Comparison of ENCODE assay signal across 10 mouse cellular contexts in the genomic region with DNA sequence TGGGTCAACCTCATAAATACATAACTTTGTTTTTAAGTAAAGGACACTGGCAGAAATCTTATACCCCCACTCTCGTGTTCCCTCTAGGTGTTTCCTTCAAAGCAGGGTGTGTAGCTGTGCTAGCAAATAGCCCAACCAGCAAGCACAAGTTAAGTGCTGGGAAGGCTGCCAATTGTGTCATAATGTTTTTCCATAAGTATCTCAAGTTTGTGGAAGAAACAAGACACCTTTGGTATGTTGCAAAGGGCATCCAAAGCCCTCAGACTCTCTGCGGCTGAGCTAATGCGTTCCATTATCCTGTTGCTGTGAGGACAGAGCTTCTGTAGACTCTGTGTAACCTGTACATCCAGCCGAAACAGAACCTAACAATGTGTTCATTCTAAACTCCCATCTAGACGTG.
DNase-seq lines count a peak whose midpoint lies in the region; ATAC-seq and TF ChIP-seq lines count a peak whose summit lies in the region.
"Had no signal": no experiment of that assay in that cellular context is flagged by ENCODE, and none has a peak within 500 bp of the region (broad histone marks: within the 10 kb centered on the region; RNA-seq: fewer than 3 reads in every experiment).

No protein-coding gene starts in this region.

- no peaks in the 10 kb centered on the region for H3K27me3 ChIP-seq in stomach, postnatal 0 days (ENCODE audit: control insufficient read depth, insufficient read depth, low read length)

- 31% methylated on average over 5 of the region's 5 CpGs for WGBS in stomach, postnatal 0 days

- 0 out of 2 replicates have a peak, but pooled peaks cover 3% of the 10 kb centered on the region for H3K4me1 ChIP-seq in stomach, postnatal 0 days (replicated peaks; ENCODE audit: control insufficient read depth, insufficient read depth)

- H3K4me3 ChIP-seq in stomach, postnatal 0 days (ENCODE audit: low read depth, low read length), result no peak overlapping the region

- peak; percentile 18 for DNase-seq in ovary, postnatal 14 days (ENCODE audit: low spot score)
- DNase-seq in ovary, postnatal 10 days (ENCODE audit: low spot score), result no peak
- DNase-seq in gastrocnemius, postnatal 14 days, result peak; percentile 35
- DNase-seq in kidney, postnatal 36 days, result peak; percentile 15 to 30
- DNase-seq in stomach, postnatal 0 days (ENCODE audit: low spot score), result peak; percentile 29
- DNase-seq in layer of hippocampus, adult 9-11 months, result no peak
- no peak for DNase-seq in adrenal gland, adult 8-10 months

- H3K9ac ChIP-seq in stomach, postnatal 0 days (ENCODE audit: low read length), result no peak overlapping the region

- no peak for TF ChIP-seq EP300 in stomach, postnatal 0 days (optimal IDR thresholded peaks at IDR 0.05)

- no peak for TF ChIP-seq CTCF in stomach, postnatal 0 days (IDR thresholded peaks at IDR 0.05; ENCODE audit: low read depth)

- peak; percentile 85 for ATAC-seq in stomach, postnatal 0 days (ENCODE audit: low FRiP score, low TSS enrichment)
- ATAC-seq in activated CD4-positive, CD25-positive, alpha-beta regulatory T cell, adult 4 months, result no peak
- ATAC-seq: forebrain, embryonic 14.5 days had no signal

- no peak overlapping the region for H3K4me2 ChIP-seq in stomach, postnatal 0 days (replicated peaks; ENCODE audit: low read depth)

- intact Hi-C loops in gastrocnemius, postnatal 14 days (cut with DNase I; ENCODE audit: low total_unique reads), result no loop called here

- H3K27ac ChIP-seq in stomach, postnatal 0 days (replicated peaks), result peak overlapping the region; percentile 30

- H3K36me3 ChIP-seq in stomach, postnatal 0 days (ENCODE audit: control insufficient read depth, insufficient read depth, low read length), result no peaks in the 10 kb centered on the region
- H3K36me3 ChIP-seq: G1E had no signal

- no peaks in the 10 kb centered on the region for H3K9me3 ChIP-seq in stomach, postnatal 0 days (ENCODE audit: control insufficient read depth, low read length)
- H3K9me3 ChIP-seq: G1E had no signal

Comparison
In these comparisons a context has a peak if more than half of its experiments do, and no peak if none do; other contexts are left out.
1. DNase-seq: peak in ovary, postnatal 14 days (single experiment), gastrocnemius, postnatal 14 days (single experiment), kidney, postnatal 36 days (2 of 2) and stomach, postnatal 0 days (single experiment); none in ovary, postnatal 10 days (single experiment), layer of hippocampus, adult 9-11 months (single experiment) and adrenal gland, adult 8-10 months (single experiment).